Mouse (Mus musculus) heart, postnatal 0 days (tissue): Measurements from ENCODE around the gene Glis3.

Experiments used
- CTCF ChIP-seq: IDR thresholded peaks from 2 replicates; pipeline ENCODE4 v1.5.1; 2016; ENCODE audit warnings: antibody characterized with exemption, control low read depth, low read depth
- EP300 ChIP-seq: IDR thresholded peaks from 2 replicates; pipeline ENCODE4 v1.6.1; 2016; ENCODE audit warnings: antibody characterized with exemption, low read depth

GRCm38 (mm10) chr19:28612249-28612648 is 67.6 kb downstream of the Glis3 start:
- no peak for TF ChIP-seq CTCF
- no peak for TF ChIP-seq EP300
